Mouse (Mus musculus) heart, adult 2 months (tissue): ENCODE results near the gene Zyx. TPM values are rescaled to one million over a fixed set of nuclear protein-coding genes. Genes with fewer than 3 reads are reported as not detected.

Experiments
- DNase-seq, 2 experiments: peaks; one replicate each; pipeline ENCODE4 v3.0.0; 2021
- H3K27ac ChIP-seq: fragments of 200-600 bp; 2 replicates; pipeline ENCODE4 v1.8.1; 2022
- H3K27me3 ChIP-seq: fragments of 200-500 bp; 2 replicates; pipeline ENCODE4 v1.6.1; 2012; ENCODE audit warnings: mild to moderate bottlenecking, low read length, inconsistent platforms, mixed read lengths; ENCODE audit not compliant: control insufficient read depth, insufficient read depth
- H3K36me3 ChIP-seq: fragments of 200-500 bp; 2 replicates; pipeline ENCODE4 v1.6.1; 2012; ENCODE audit warnings: low read length, inconsistent platforms; ENCODE audit not compliant: control insufficient read depth, insufficient read depth
- H3K4me1 ChIP-seq: fragments of 200-500 bp; 2 replicates; pipeline ENCODE4 v1.6.1; 2011; ENCODE audit warnings: low read length; ENCODE audit not compliant: control insufficient read depth, insufficient read depth
- H3K4me3 ChIP-seq: fragments of 200-600 bp; 2 replicates; pipeline ENCODE4 v1.8.1; 2022
- H3K79me2 ChIP-seq: fragments of 200-500 bp; replicated peaks from 2 replicates; pipeline ENCODE4 v1.6.1; 2012; ENCODE audit warnings: mild to moderate bottlenecking, inconsistent platforms, low read length, moderate library complexity, mixed read lengths; ENCODE audit not compliant: control insufficient read depth, insufficient read depth
- H3K9ac ChIP-seq: fragments of 200-500 bp; 2 replicates; pipeline ENCODE4 v1.6.1; 2012; ENCODE audit warnings: low read depth, mild to moderate bottlenecking, control low read depth, inconsistent platforms, low read length, mixed read lengths
- CTCF ChIP-seq: fragments of 200-600 bp; IDR thresholded peaks from 2 replicates; pipeline ENCODE4 v1.8.1; 2022; ENCODE audit warnings: antibody characterized with exemption, mild to moderate bottlenecking, moderate library complexity
- EP300 ChIP-seq: fragments of 200-500 bp; IDR thresholded peaks from 2 replicates; pipeline ENCODE4 v1.6.1; 2011; ENCODE audit warnings: low read depth, low read length, control low read depth; ENCODE audit not compliant: insufficient read depth
- POLR2A ChIP-seq: fragments of 200-500 bp; IDR thresholded peaks from 2 replicates; pipeline ENCODE4 v1.6.1; 2011; ENCODE audit warnings: mild to moderate bottlenecking, low read depth, low read length, control low read depth; ENCODE audit not compliant: insufficient read depth
- WGBS: fragments of 180-500 bp; shearing (Covaris S2); methylation state at CpG from one replicate; pipeline ENCODE4 v1.1.7; 2018; 5-methylcytosine and 5-hydroxymethylcytosine counted together
- intact Hi-C: fragments of 180-260 bp; cut with DNase I; formaldehyde crosslinking; loops from one replicate; pipeline ENCODE4 v1.15.1; 2025
- polyA plus RNA-seq: library from polyadenylated mRNA; depleted of rRNA; stranded (reverse); fragments of >200 nt; gene quantifications from 2 replicates; pipeline ENCODE4 v1.2.3, GENCODE M21; 2012
- total RNA-seq, 2 experiments: library from RNA; stranded (reverse); gene quantifications; 2 replicates each; pipeline ENCODE4 v1.2.3; 2021

The Zyx gene
- total and polyA plus RNA-seq, 3 experiments, result 45.8 to 110 (median 60.2) TPM

GRCm38 (mm10) chr6:42348281-42349005 lies 987 bp upstream of the Zyx start:
- no peak for TF ChIP-seq POLR2A
- Histone ChIP-seq H3K27ac (peak overlapping the region; percentile 99), H3K27me3 (no peaks in the 10 kb centered on the region), H3K36me3 (peaks cover 20% of the 10 kb centered on the region), H3K79me2 (no peaks in the 10 kb centered on the region), H3K9ac (no peak overlapping the region), H3K4me3 (no peak overlapping the region), H3K4me1 (peaks cover 12% of the 10 kb centered on the region)
- intact Hi-C loops, result loop anchor here (1.0 to 2.0 kb wide), 4 partner anchors 25 to 235 kb away; partner anchors contain the start of genes Casp2 and Epha1
- DNase-seq, result peak in 1 of 2 experiments; percentile 19
- 51% methylated on average over 12 of the region's 12 CpGs for WGBS

GRCm38 (mm10) chr6:42349006-42349425 lies 414 bp upstream of the Zyx start:
- Histone ChIP-seq H3K9ac (peak overlapping the region; percentile 79), H3K4me3 (peak overlapping the region; percentile 78), H3K36me3 (peaks cover 22% of the 10 kb centered on the region), H3K27me3 (no peaks in the 10 kb centered on the region), H3K4me1 (peaks cover 13% of the 10 kb centered on the region), H3K27ac (peak overlapping the region; percentile 99), H3K79me2 (no peaks in the 10 kb centered on the region)
- intact Hi-C loops, result loop anchor here (1.0 to 2.0 kb wide), 4 partner anchors 24 to 234 kb away; partner anchors contain the start of genes Casp2 and Epha1
- WGBS, result under 1% methylated on average over 11 of the region's 11 CpGs
- TF ChIP-seq CTCF (peak; percentile 88), POLR2A (no peak), EP300 (0 out of 2 replicates have a peak, but pooled peaks have one; percentile 52)
- peak; percentile 87 to 88 for DNase-seq

DNA sequence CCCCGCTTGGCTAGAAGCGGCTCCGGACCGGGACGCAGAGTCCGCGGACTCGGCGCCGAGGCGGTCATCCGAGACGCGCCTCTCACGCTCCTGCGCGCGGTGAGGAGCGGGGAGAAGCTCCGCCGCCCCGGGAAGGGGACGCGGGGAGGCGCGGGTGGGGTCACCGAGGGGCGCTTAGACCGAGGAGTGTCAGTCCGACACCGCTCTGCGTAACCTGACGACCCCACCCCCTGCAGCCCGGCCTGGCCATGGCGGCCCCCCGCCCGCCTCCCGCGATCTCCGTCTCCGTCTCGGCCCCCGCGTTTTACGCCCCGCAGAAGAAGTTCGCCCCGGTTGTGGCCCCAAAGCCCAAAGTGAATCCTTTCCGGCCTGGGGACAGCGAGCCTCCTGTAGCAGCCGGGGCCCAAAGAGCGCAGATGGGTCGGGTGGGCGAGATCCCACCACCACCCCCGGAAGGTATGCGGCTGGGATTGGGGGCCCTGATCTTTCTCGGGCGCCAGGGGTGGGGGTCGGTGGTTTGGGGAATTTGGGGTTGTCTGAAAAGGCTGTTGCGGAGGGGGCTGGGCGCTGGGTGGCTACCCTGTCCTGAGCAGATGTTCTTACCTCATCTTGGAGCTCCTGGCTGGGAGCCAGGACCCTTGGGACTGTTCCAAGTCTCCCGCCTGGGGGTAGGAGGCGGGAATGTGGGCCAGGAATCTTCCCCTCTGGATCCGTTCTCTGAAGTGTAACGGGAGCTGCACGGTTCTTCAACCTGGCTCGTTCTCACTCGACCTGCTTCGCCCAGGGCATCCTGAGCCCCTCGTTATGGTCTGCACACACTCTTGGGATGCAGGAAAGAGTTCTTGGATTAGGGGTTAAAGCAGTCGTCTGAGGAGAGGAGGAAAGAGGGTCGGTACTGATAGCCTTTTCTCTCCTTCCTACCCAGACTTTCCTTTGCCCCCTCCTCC lies 864 bp downstream of the Zyx start:
- Histone ChIP-seq H3K9ac (peak overlapping the region; percentile 98), H3K4me1 (peaks cover 21% of the 10 kb centered on the region), H3K4me3 (peak overlapping the region; percentile 78), H3K27ac (peak overlapping the region; percentile 99), H3K27me3 (no peaks in the 10 kb centered on the region), H3K79me2 (no peaks in the 10 kb centered on the region), H3K36me3 (peaks cover 26% of the 10 kb centered on the region)
- DNase-seq, result peak; percentile 85 to 88
- intact Hi-C loops, result loop anchor here (5.0 kb wide), 2 partner anchors 82 to 192 kb away; partner anchors contain the start of gene Tas2r126
- peak; percentile 16; the same call in 1 of the 2 replicates for TF ChIP-seq CTCF
- TF ChIP-seq POLR2A, result peak; percentile 80
- 0 out of 2 replicates have a peak, but pooled peaks have one; percentile 23 for TF ChIP-seq EP300
- 1% methylated on average over 58 of the region's 72 CpGs for WGBS

GRCm38 (mm10) chr6:42350968-42351775 lies 1.7 kb downstream of the Zyx start:
- H3K36me3 ChIP-seq, result peaks cover 26% of the 10 kb centered on the region
- peak overlapping the region; percentile 98 for H3K9ac ChIP-seq
- 19% methylated on average over 13 of the region's 13 CpGs for WGBS
- H3K4me1 ChIP-seq, result peaks cover 21% of the 10 kb centered on the region
- peak in 1 of 2 experiments; percentile 41 for DNase-seq
- TF ChIP-seq CTCF (no peak), POLR2A (no peak), EP300 (no peak)
- peak overlapping the region; percentile 99 for H3K27ac ChIP-seq
- intact Hi-C loops, result loop anchor here (5.0 kb wide), 2 partner anchors 81 to 191 kb away; partner anchors contain the start of gene Tas2r126
- H3K27me3 ChIP-seq, result no peaks in the 10 kb centered on the region
- peak overlapping the region; percentile 78 for H3K4me3 ChIP-seq
- H3K79me2 ChIP-seq, result no peaks in the 10 kb centered on the region

GRCm38 (mm10) chr6:42351776-42352485 lies 2.5 kb downstream of the Zyx start:
- peaks cover 26% of the 10 kb centered on the region for H3K36me3 ChIP-seq
- no peaks in the 10 kb centered on the region for H3K27me3 ChIP-seq
- H3K4me1 ChIP-seq, result peaks cover 24% of the 10 kb centered on the region
- peak in 1 of 2 experiments; percentile 54 for DNase-seq
- no peak for TF ChIP-seq CTCF
- no peak for TF ChIP-seq EP300
- no peak for TF ChIP-seq POLR2A
- H3K79me2 ChIP-seq, result no peaks in the 10 kb centered on the region
- peak overlapping the region; percentile 99 for H3K27ac ChIP-seq
- WGBS, result 24% methylated on average over 7 of the region's 7 CpGs
- intact Hi-C loops, result loop anchor here (5.0 kb wide), 2 partner anchors 80 to 190 kb away; partner anchors contain the start of gene Tas2r126
- peak overlapping the region; percentile 98 for H3K9ac ChIP-seq
- H3K4me3 ChIP-seq, result peak overlapping the region; percentile 78
